Mouse (Mus musculus) embryo, embryonic 11 days (tissue): ENCODE data around the gene Jmjd6.

ENCODE experiments used
- DNase-seq: peaks from one replicate; pipeline ENCODE4 v3.0.0-alpha.2; 2015

Gene Jmjd6

DNA sequence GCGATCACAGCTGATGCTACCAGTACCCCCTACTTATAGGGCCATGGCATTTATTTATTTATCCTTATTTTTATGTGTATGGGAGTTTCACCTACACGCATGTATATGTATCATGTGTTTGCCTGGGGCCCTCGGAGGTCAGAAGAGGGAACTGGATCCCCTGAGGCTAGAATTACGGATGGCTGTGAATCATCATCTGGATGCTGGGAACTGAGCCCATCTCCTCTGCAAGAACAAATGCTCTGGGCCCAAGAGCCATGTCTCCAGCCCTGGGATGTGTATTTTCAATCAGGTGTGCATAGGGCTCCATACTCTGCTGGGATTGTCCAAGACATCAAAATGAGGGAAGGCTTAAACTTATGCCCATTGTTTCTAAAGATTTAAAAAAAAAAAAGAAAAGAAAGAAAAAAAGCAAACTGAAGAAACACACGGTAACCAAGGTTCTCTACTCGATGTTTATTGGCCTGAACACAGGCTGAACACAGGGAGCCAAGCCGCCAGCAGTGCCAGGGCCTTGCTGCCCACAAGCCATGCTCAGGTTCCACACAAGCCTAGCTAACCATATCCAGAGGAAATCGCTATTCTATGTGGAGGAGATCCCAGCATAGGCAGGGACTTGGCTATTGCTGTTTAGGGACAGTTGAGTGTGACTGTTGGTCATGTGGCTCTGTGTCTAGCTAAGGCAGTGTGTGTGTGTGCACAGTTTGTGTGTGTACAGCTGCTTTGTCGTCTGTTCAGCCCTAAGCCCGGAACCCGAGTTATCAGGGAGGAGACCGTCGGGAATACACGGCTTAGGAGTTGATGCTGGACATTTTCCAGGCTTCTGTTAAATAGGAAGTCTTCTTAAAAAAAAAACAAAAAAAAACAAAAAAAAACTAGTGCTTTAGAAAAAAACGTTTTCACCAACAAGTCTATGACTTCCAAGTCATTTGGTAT lies 36.8 kb downstream of the Jmjd6 start:
- no peak for DNase-seq

DNA sequence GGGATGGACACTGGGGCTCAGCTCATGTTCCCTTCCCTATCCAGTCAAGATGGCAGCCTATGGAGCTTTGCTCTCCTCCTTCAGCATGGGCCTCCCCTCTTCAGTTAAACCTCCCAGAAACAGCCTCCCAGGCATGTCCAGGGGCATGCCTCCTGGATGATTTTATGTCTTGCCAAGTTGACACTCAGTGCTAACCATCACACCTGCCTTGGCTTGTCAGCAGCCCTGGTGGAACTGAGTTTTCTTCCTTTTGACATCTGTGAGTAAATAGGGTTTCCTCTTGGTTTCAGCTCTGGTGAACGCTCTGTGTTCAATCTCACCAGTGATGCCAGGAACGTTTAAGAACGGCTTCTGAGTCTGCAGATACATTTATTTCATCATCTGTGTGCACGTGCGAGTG lies 40.5 kb downstream of the Jmjd6 start:
- DNase-seq, result no peak

DNA sequence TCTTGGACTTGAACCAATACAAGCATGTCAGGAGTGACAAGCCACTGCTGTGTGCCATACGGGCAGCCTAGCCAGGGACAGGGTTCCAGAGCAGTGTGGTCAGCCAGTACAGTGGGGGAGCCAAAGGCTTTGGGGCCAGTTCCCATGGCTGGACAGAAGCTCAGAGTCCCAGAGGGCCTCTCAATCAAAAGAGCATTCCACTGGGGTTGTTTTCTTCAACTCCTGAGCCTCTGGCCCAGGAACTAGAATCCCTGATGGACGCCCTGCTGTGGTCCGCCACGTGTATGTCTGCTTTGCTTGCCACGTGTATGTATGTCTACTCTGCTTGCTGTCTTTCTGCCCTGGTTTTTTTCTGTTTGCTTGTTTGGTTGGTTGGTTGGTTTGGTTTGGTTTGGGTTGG lies 42.1 kb downstream of the Jmjd6 start:
- no peak for DNase-seq

GRCm38 (mm10) chr11:116799364-116799763 lies 43.9 kb downstream of the Jmjd6 start:
- no peak for DNase-seq
